Mouse (Mus musculus): Measurements from ENCODE around the gene Olfr368. TPM values are rescaled to one million over a fixed set of nuclear protein-coding genes. Genes with fewer than 3 reads are reported as not detected.

The Olfr368 gene
- polyA plus RNA-seq (2015; fragmentation: Nextera tagmentation; extraction: Ambion mirVana): not detected in 2 replicates

GRCm38 (mm10) chr2:37326215-37326614 is at the start of gene Olfr368:
Gene Olfr368 (plus strand): TSS chr2:37326515.
- H3K27me3 ChIP-seq (replicated peaks): no peaks in the 10 kb centered on the region
- WGBS: 80% methylated on average over 1 of the region's 1 CpGs
- H3K4me1 ChIP-seq: no peaks in the 10 kb centered on the region
- H3K4me2 ChIP-seq: no peak within 1 kb of the TSS
- no peak within 1 kb of the TSS for H3K4me3 ChIP-seq (replicated peaks)
- no peak within 1 kb of the TSS for H3K9ac ChIP-seq
- H3K36me3 ChIP-seq: no peaks in the 10 kb centered on the region
- H3K27ac ChIP-seq: no peak within 1 kb of the TSS
- no peaks in the 10 kb centered on the region for H3K9me3 ChIP-seq
- no peak for ATAC-seq (ENCODE audit: insufficient read depth, low FRiP score, low read depth)

- H3K9me3 ChIP-seq: no peaks in the 10 kb centered on the region
- H3K36me3 ChIP-seq: no peaks in the 10 kb centered on the region
- H3K4me2 ChIP-seq: no peak overlapping the region
- H3K4me1 ChIP-seq: no peaks in the 10 kb centered on the region
- H3K4me3 ChIP-seq (replicated peaks): no peak overlapping the region
- H3K9ac ChIP-seq: no peak overlapping the region
- H3K27ac ChIP-seq: no peak overlapping the region
- no peaks in the 10 kb centered on the region for H3K27me3 ChIP-seq (replicated peaks)
- no peak for ATAC-seq (ENCODE audit: insufficient read depth, low FRiP score, low read depth)
- 79% methylated on average over 2 of the region's 2 CpGs for WGBS
Measured at GRCm38 (mm10) chr2:37333321-37333720, 7.0 kb downstream of the Olfr368 start.

- H3K9me3 ChIP-seq: no peaks in the 10 kb centered on the region
- H3K4me2 ChIP-seq: no peak overlapping the region
- no peak overlapping the region for H3K27ac ChIP-seq
- no peaks in the 10 kb centered on the region for H3K4me1 ChIP-seq
- ATAC-seq (ENCODE audit: insufficient read depth, low FRiP score, low read depth): no peak
- no peak overlapping the region for H3K4me3 ChIP-seq (replicated peaks)
- no peaks in the 10 kb centered on the region for H3K36me3 ChIP-seq
- H3K9ac ChIP-seq: no peak overlapping the region
- no peaks in the 10 kb centered on the region for H3K27me3 ChIP-seq (replicated peaks)
- 56% methylated on average over 10 of the region's 10 CpGs for WGBS
Measured at GRCm38 (mm10) chr2:37338497-37339187, 12.3 kb downstream of the Olfr368 start.

GRCm38 (mm10) chr2:37351671-37352070 is 25.4 kb downstream of the Olfr368 start:
- no peaks in the 10 kb centered on the region for H3K27me3 ChIP-seq (replicated peaks)
- no peak overlapping the region for H3K4me3 ChIP-seq (replicated peaks)
- H3K27ac ChIP-seq: no peak overlapping the region
- no peak for ATAC-seq (ENCODE audit: insufficient read depth, low FRiP score, low read depth)
- no peaks in the 10 kb centered on the region for H3K9me3 ChIP-seq
- 87% methylated on average over 7 of the region's 7 CpGs for WGBS
- no peaks in the 10 kb centered on the region for H3K4me1 ChIP-seq
- no peak overlapping the region for H3K9ac ChIP-seq
- peaks cover 32% of the 10 kb centered on the region; the same call in 1 of the 2 replicates for H3K36me3 ChIP-seq
- H3K4me2 ChIP-seq: no peak overlapping the region

- Histone ChIP-seq H3K9ac (no peak overlapping the region), H3K27ac (no peak overlapping the region), H3K4me2 (no peak overlapping the region), H3K4me1 (no peaks in the 10 kb centered on the region), H3K9me3 (no peaks in the 10 kb centered on the region), H3K27me3 (replicated peaks) (no peaks in the 10 kb centered on the region), H3K36me3 (peaks cover 32% of the 10 kb centered on the region; the same call in 1 of the 2 replicates), H3K4me3 (replicated peaks) (no peak overlapping the region)
- 93% methylated on average over 5 of the region's 5 CpGs for WGBS
- ATAC-seq (ENCODE audit: insufficient read depth, low FRiP score, low read depth): no peak
Measured at GRCm38 (mm10) chr2:37355571-37355970, 29.3 kb downstream of the Olfr368 start.

- peak within 1 kb of the TSS; percentile 99 for H3K27ac ChIP-seq
- peak within 1 kb of the TSS; percentile 75 for H3K4me2 ChIP-seq
- H3K9ac ChIP-seq: peak within 1 kb of the TSS; percentile 49; the same call in 1 of the 2 replicates
- WGBS: under 1% methylated on average over 42 of the region's 42 CpGs
- peak within 1 kb of the TSS; percentile 70 for H3K4me3 ChIP-seq (replicated peaks)
- H3K9me3 ChIP-seq: no peaks in the 10 kb centered on the region
- H3K4me1 ChIP-seq: no peaks in the 10 kb centered on the region
- ATAC-seq (ENCODE audit: insufficient read depth, low FRiP score, low read depth): peak; percentile 99
- peaks cover 11% of the 10 kb centered on the region; the same call in 1 of the 2 replicates for H3K36me3 ChIP-seq
- H3K27me3 ChIP-seq (replicated peaks): no peaks in the 10 kb centered on the region
Measured at GRCm38 (mm10) chr2:37358633-37359540, 32.6 kb downstream of the Olfr368 start, which contains the start of gene Pdcl. Gene Pdcl (minus strand): TSS chr2:37359332.

- H3K4me3 ChIP-seq (replicated peaks): no peak overlapping the region
- H3K27me3 ChIP-seq (replicated peaks): no peaks in the 10 kb centered on the region
- 90% methylated on average over 2 of the region's 2 CpGs for WGBS
- H3K27ac ChIP-seq: no peak overlapping the region
- H3K9me3 ChIP-seq: no peaks in the 10 kb centered on the region
- peak overlapping the region; percentile 75 for H3K4me2 ChIP-seq
- H3K9ac ChIP-seq: no peak overlapping the region
- peaks cover 2% of the 10 kb centered on the region; the same call in 1 of the 2 replicates for H3K36me3 ChIP-seq
- ATAC-seq (ENCODE audit: insufficient read depth, low FRiP score, low read depth): no peak
- no peaks in the 10 kb centered on the region for H3K4me1 ChIP-seq
Measured at GRCm38 (mm10) chr2:37359908-37360307, 33.6 kb downstream of the Olfr368 start.

- Histone ChIP-seq H3K9me3 (no peaks in the 10 kb centered on the region), H3K4me3 (replicated peaks) (no peak overlapping the region), H3K36me3 (peaks cover 5% of the 10 kb centered on the region; the same call in 1 of the 2 replicates), H3K9ac (no peak overlapping the region), H3K27ac (no peak overlapping the region), H3K27me3 (replicated peaks) (no peaks in the 10 kb centered on the region), H3K4me1 (no peaks in the 10 kb centered on the region), H3K4me2 (no peak overlapping the region)
- 79% methylated on average over 2 of the region's 2 CpGs for WGBS
- ATAC-seq (ENCODE audit: insufficient read depth, low FRiP score, low read depth): no peak
Measured at GRCm38 (mm10) chr2:37370651-37371050, 44.3 kb downstream of the Olfr368 start.

- 89% methylated on average over 1 of the region's 1 CpGs for WGBS
- Histone ChIP-seq H3K27ac (no peak overlapping the region), H3K4me2 (no peak overlapping the region), H3K4me3 (replicated peaks) (no peak overlapping the region), H3K27me3 (replicated peaks) (no peaks in the 10 kb centered on the region), H3K36me3 (peaks cover 17% of the 10 kb centered on the region; the same call in 1 of the 2 replicates), H3K9ac (no peak overlapping the region), H3K9me3 (no peaks in the 10 kb centered on the region), H3K4me1 (no peaks in the 10 kb centered on the region)
- ATAC-seq (ENCODE audit: insufficient read depth, low FRiP score, low read depth): no peak
Measured at GRCm38 (mm10) chr2:37376018-37376417, 49.7 kb downstream of the Olfr368 start.

- Histone ChIP-seq H3K4me2 (no peak overlapping the region), H3K27me3 (replicated peaks) (no peaks in the 10 kb centered on the region), H3K36me3 (peaks cover 27% of the 10 kb centered on the region), H3K4me1 (no peaks in the 10 kb centered on the region), H3K27ac (no peak overlapping the region), H3K9ac (no peak overlapping the region), H3K4me3 (replicated peaks) (no peak overlapping the region), H3K9me3 (no peaks in the 10 kb centered on the region)
- no peak for ATAC-seq (ENCODE audit: insufficient read depth, low FRiP score, low read depth)
- 72% methylated on average over 2 of the region's 2 CpGs for WGBS
Measured at GRCm38 (mm10) chr2:37380189-37380588, 53.9 kb downstream of the Olfr368 start.

Measured in stomach, embryonic 15.5 days (tissue).